Mouse (Mus musculus) brain, embryonic 14.5 days (tissue): ENCODE measurements around the gene Gm5798. TPM values are rescaled to one million over a fixed set of nuclear protein-coding genes. Genes with fewer than 3 reads are reported as not detected.
"Not testable (repeated sequence)": the region's sequence is repeated elsewhere in the genome, so short reads cannot be mapped to it uniquely, and the experiment has no call there.

Source experiments
- DNase-seq: peaks from one replicate; pipeline ENCODE4 v3.0.0-alpha.2; 2011; ENCODE audit warnings: low read depth
- polyA plus RNA-seq: library from polyadenylated mRNA; depleted of rRNA; stranded (reverse); fragments of >200 nt; gene quantifications from 2 replicates; pipeline ENCODE4 v1.2.3, GENCODE M21; 2012; rRNA removed

Gm5798 gene
- not detected in 2 replicates for polyA plus RNA-seq

- DNase-seq = not testable (repeated sequence)
These were observed at the start of gene Gm5798 for GRCm38 (mm10) chr14:41348309-41348708. Gene Gm5798 (plus strand): TSS chr14:41348609.

- not testable (repeated sequence) for DNase-seq
These were observed 37.9 kb downstream of the Gm5798 start, which contains the start of gene Gm7945 for GRCm38 (mm10) chr14:41386279-41386678. Gene Gm7945 (minus strand): TSS chr14:41386379.

Other genes starting within 250 kb of the Gm5798 start
- 0.16 TPM in 1 of 2 replicates, not detected in the other for gene Mat1a, start 243.6 kb upstream of the Gm5798 start, polyA plus RNA-seq
- not detected in 2 replicates for gene Sftpa1, start 216.8 kb upstream of the Gm5798 start, polyA plus RNA-seq
- not detected in 2 replicates for gene Mbl1, start 197.2 kb upstream of the Gm5798 start, polyA plus RNA-seq
- not detected in 2 replicates for gene Sftpd, start 163.5 kb upstream of the Gm5798 start, polyA plus RNA-seq
- 0.21 and 0.26 TPM in 2 replicates for gene Gm2832, start 69.8 kb upstream of the Gm5798 start, polyA plus RNA-seq
- gene Gm7945, start 37.8 kb downstream of the Gm5798 start, polyA plus RNA-seq = not detected in 2 replicates
- gene Gm6482, start 59.7 kb downstream of the Gm5798 start, polyA plus RNA-seq = not detected in 2 replicates
- gene Gm7954, start 104.9 kb downstream of the Gm5798 start, polyA plus RNA-seq = not detected in 2 replicates
- not detected in 2 replicates for gene Gm3486, start 140.9 kb downstream of the Gm5798 start, polyA plus RNA-seq
- gene Gm7970, start 207.0 kb downstream of the Gm5798 start, polyA plus RNA-seq = not detected in 2 replicates
- not detected in 2 replicates for gene 1700049E17Rik2, start 224.6 kb downstream of the Gm5798 start, polyA plus RNA-seq